Mouse (Mus musculus) myocyte (in vitro differentiated cells): Measurements from ENCODE around the gene Camta1.

Experiments used
- CEBPB ChIP-seq: IDR thresholded peaks from 2 replicates; pipeline ENCODE4 v1.6.1; 2011; ENCODE audit warnings: mild to moderate bottlenecking, moderate library complexity; ENCODE audit not compliant: poor library complexity, insufficient read depth, severe bottlenecking
- MAX ChIP-seq: IDR thresholded peaks from one replicate; pipeline ENCODE4 v1.6.1; 2011; ENCODE audit warnings: low read depth, mild to moderate bottlenecking, control low read depth
- MYOG ChIP-seq, 3 experiments: IDR thresholded peaks; one replicate each; pipeline ENCODE4 v1.6.1; 2011; ENCODE audit warnings: control low read depth in 2 of 3, low read depth in 2 of 3, mild to moderate bottlenecking in 2 of 3; ENCODE audit not compliant: insufficient read length in 2 of 3, control insufficient read depth in 1 of 3, insufficient read depth in 1 of 3
- POLR2A ChIP-seq: IDR thresholded peaks from one replicate; pipeline ENCODE4 v1.6.1; 2011; ENCODE audit warnings: low read depth, mild to moderate bottlenecking, control low read depth, moderate library complexity; ENCODE audit not compliant: insufficient read length
- POLR2AphosphoS2 ChIP-seq: IDR thresholded peaks from one replicate; pipeline ENCODE4 v1.6.1; 2011; ENCODE audit warnings: low read depth, control low read depth; ENCODE audit not compliant: insufficient read length
- SRF ChIP-seq: IDR thresholded peaks from one replicate; pipeline ENCODE4 v1.6.1; 2011; ENCODE audit warnings: low read depth; ENCODE audit not compliant: control insufficient read depth, insufficient read length
- USF1 ChIP-seq: IDR thresholded peaks from one replicate; pipeline ENCODE4 v1.6.1; 2011; ENCODE audit warnings: low read depth, mild to moderate bottlenecking, control low read depth, moderate library complexity

DNA sequence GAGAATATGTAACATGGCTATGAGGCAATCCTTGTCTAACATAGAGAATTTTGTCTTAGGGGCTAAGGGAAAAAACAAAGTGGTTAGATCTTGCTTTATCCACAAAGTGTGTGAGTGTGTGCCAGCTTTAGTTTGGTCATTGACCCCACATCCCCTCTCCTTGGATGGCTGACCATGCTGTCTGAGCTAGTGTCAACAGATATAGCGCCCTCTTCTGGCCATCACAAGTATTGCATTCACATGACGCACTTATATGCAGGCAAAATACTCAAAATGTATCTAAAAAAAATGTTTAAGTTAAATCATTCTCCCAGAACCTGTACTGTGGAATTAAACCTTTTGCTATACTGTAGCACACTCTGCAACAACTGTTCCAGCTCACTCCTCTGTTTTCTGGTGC is 766.5 kb downstream of the Camta1 start:
- TF ChIP-seq USF1: no peak
- TF ChIP-seq POLR2A: no peak
- TF ChIP-seq MYOG (IDR thresholded peaks at IDR 0.05; ENCODE audit: control insufficient read depth in 1 of 3, insufficient read depth in 1 of 3, insufficient read length in 2 of 3, low read depth in 2 of 3): no peak
- TF ChIP-seq CEBPB: no peak
- no peak for TF ChIP-seq SRF
- TF ChIP-seq POLR2AphosphoS2: no peak
- TF ChIP-seq MAX: no peak
